Mouse (Mus musculus) neutrophil, adult 83 days (primary cell): ENCODE results near the gene Mllt3. TPM values are rescaled to one million over a fixed set of nuclear protein-coding genes. Genes with fewer than 3 reads are reported as not detected.

Experiments
- total RNA-seq, 2 experiments: library from RNA; stranded (reverse); gene quantifications; one replicate each; pipeline ENCODE4 v1.2.4; 2023

Gene Mllt3
- total RNA-seq, result 10 to 100 TPM in 1 of 2 experiments, 1 to 10 TPM in 1; 10.0 to 11.7 TPM

DNA sequence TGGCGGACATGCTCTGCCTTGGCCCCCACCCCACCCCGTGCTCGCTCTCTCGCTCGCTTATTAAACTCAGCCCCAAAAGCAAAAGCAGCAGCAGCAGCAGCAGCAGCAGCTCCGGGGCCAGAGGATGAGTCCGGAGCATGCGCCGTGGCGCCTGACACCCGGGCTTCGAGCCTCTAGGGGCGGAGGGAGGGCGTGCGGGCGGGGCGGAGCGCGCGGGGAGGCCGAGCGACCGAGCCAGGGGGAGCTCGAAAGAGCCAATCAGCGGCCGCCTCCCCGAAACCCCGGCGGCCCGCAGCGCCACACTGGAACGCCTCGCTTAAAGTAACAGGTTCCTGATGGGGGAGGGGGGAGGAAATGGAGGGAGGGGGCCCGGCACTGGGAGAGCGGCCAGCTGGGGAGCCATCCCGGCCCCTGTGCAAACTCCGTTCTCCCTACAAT lies at the start of gene Mllt3:
TSS of gene Mllt3 (minus strand) at position 149 of the 438 bp plus-strand sequence.

Other genes with a start within 250 kb of the Mllt3 start
- gene Focad, start 61.3 kb upstream of the Mllt3 start, total RNA-seq, result 1 to 10 TPM; 7.9 to 9.1 TPM